Mouse (Mus musculus) intestine, embryonic 15.5 days (tissue): Measurements from ENCODE around the gene Ttc39a. TPM values are rescaled to one million over a fixed set of nuclear protein-coding genes. Genes with fewer than 3 reads are reported as not detected.

Experiments
- ATAC-seq: fragments of 200-750 bp; cut with Nextera tagmentation; 2 replicates; pipeline ENCODE4 v1.8.0; 2017; ENCODE audit warnings: moderate TSS enrichment, moderate library complexity
- H3K27ac ChIP-seq: fragments of 300-500 bp; sonication (generic); 2 replicates; pipeline ENCODE4 v1.5.1; 2015; ENCODE audit warnings: mild to moderate bottlenecking, inconsistent platforms
- H3K27me3 ChIP-seq: fragments of 300-500 bp; sonication (generic); replicated peaks from 2 replicates; pipeline ENCODE4 v1.6.1; 2015; ENCODE audit warnings: inconsistent platforms
- H3K36me3 ChIP-seq: fragments of 300-500 bp; sonication (generic); 2 replicates; pipeline ENCODE4 v1.6.1; 2015; ENCODE audit warnings: inconsistent platforms
- H3K4me1 ChIP-seq: fragments of 300-500 bp; sonication (generic); replicated peaks from 2 replicates; pipeline ENCODE4 v1.6.1; 2015; ENCODE audit warnings: inconsistent platforms
- H3K4me2 ChIP-seq: fragments of 300-500 bp; sonication (generic); replicated peaks from 2 replicates; pipeline ENCODE4 v1.6.1; 2015; ENCODE audit warnings: mild to moderate bottlenecking, inconsistent platforms
- H3K4me3 ChIP-seq: fragments of 300-500 bp; sonication (generic); replicated peaks from 2 replicates; pipeline ENCODE4 v1.5.1; 2015; ENCODE audit warnings: inconsistent platforms
- H3K9ac ChIP-seq: fragments of 300-500 bp; sonication (generic); 2 replicates; pipeline ENCODE4 v1.6.1; 2015; ENCODE audit warnings: inconsistent platforms
- H3K9me3 ChIP-seq: fragments of 300-500 bp; sonication (generic); 2 replicates; pipeline ENCODE4 v1.6.1; 2016; ENCODE audit warnings: inconsistent platforms
- WGBS: fragments of 180-500 bp; shearing (Covaris S2); methylation state at CpG from one replicate; pipeline ENCODE4 v1.1.7; 2015; 5-methylcytosine and 5-hydroxymethylcytosine counted together
- polyA plus RNA-seq: library from polyadenylated mRNA; unstranded; fragments of >200 nt; fragmentation: Nextera tagmentation; extraction: Ambion mirVana; gene quantifications from 2 replicates; pipeline ENCODE4 v1.2.1, GENCODE M21; 2015

Ttc39a gene
- polyA plus RNA-seq, 1 experiment from 2014 or later: 17.0 TPM

GRCm38 (mm10) chr4:109475078-109475477 is 68.7 kb downstream of the Ttc39a start:
- ATAC-seq: no peak
- Histone ChIP-seq H3K4me2 (peak overlapping the region; percentile 71), H3K27ac (no peak overlapping the region), H3K36me3 (no peaks in the 10 kb centered on the region), H3K4me1 (peaks cover 3% of the 10 kb centered on the region; the same call in 1 of the 2 replicates), H3K4me3 (peak overlapping the region; percentile 90; the same call in 1 of the 2 replicates), H3K9me3 (no peaks in the 10 kb centered on the region), H3K27me3 (no peaks in the 10 kb centered on the region), H3K9ac (no peak overlapping the region)
- 48% methylated on average over 2 of the region's 2 CpGs for WGBS

- Histone ChIP-seq H3K27me3 (no peaks in the 10 kb centered on the region), H3K4me1 (peaks cover 3% of the 10 kb centered on the region; the same call in 1 of the 2 replicates), H3K27ac (peak overlapping the region; percentile 93), H3K4me2 (peak overlapping the region; percentile 71), H3K9me3 (no peaks in the 10 kb centered on the region), H3K9ac (peak overlapping the region; percentile 96), H3K4me3 (peak overlapping the region; percentile 90), H3K36me3 (no peaks in the 10 kb centered on the region)
- ATAC-seq: peak; percentile 81
- under 1% methylated on average over 56 of the region's 68 CpGs for WGBS
These were observed 69.4 kb downstream of the Ttc39a start for GRCm38 (mm10) chr4:109475577-109476553.

GRCm38 (mm10) chr4:109476554-109477014 is 70.2 kb downstream of the Ttc39a start:
- H3K27me3 ChIP-seq: no peaks in the 10 kb centered on the region
- H3K4me3 ChIP-seq: peak overlapping the region; percentile 90
- peak overlapping the region; percentile 93 for H3K27ac ChIP-seq
- peak; percentile 99 for ATAC-seq
- no peaks in the 10 kb centered on the region for H3K36me3 ChIP-seq
- WGBS: under 1% methylated on average over 38 of the region's 39 CpGs
- H3K9me3 ChIP-seq: no peaks in the 10 kb centered on the region
- H3K9ac ChIP-seq: peak overlapping the region; percentile 96
- H3K4me2 ChIP-seq: peak overlapping the region; percentile 71
- peaks cover 3% of the 10 kb centered on the region; the same call in 1 of the 2 replicates for H3K4me1 ChIP-seq

- Histone ChIP-seq H3K9me3 (no peaks in the 10 kb centered on the region), H3K27me3 (no peaks in the 10 kb centered on the region), H3K4me2 (no peak overlapping the region), H3K4me3 (no peak overlapping the region), H3K27ac (no peak overlapping the region), H3K4me1 (peaks cover 3% of the 10 kb centered on the region; the same call in 1 of the 2 replicates), H3K9ac (no peak overlapping the region), H3K36me3 (no peaks in the 10 kb centered on the region)
- no peak for ATAC-seq
- WGBS: 86% methylated on average over 3 of the region's 3 CpGs
These were observed 71.0 kb downstream of the Ttc39a start for GRCm38 (mm10) chr4:109477454-109477853.

GRCm38 (mm10) chr4:109481424-109481823 is 75.0 kb downstream of the Ttc39a start:
- no peaks in the 10 kb centered on the region for H3K9me3 ChIP-seq
- H3K9ac ChIP-seq: no peak overlapping the region
- H3K4me3 ChIP-seq: no peak overlapping the region
- no peaks in the 10 kb centered on the region for H3K27me3 ChIP-seq
- 88% methylated on average over 2 of the region's 2 CpGs for WGBS
- no peak overlapping the region for H3K4me2 ChIP-seq
- H3K27ac ChIP-seq: no peak overlapping the region
- no peaks in the 10 kb centered on the region for H3K4me1 ChIP-seq
- H3K36me3 ChIP-seq: no peaks in the 10 kb centered on the region
- no peak for ATAC-seq

- ATAC-seq: no peak
- Histone ChIP-seq H3K4me2 (no peak overlapping the region), H3K9me3 (no peaks in the 10 kb centered on the region), H3K27me3 (no peaks in the 10 kb centered on the region), H3K4me3 (no peak overlapping the region), H3K4me1 (no peaks in the 10 kb centered on the region), H3K9ac (no peak overlapping the region), H3K27ac (no peak overlapping the region), H3K36me3 (no peaks in the 10 kb centered on the region)
- WGBS: 86% methylated on average over 1 of the region's 1 CpGs
These were observed 76.3 kb downstream of the Ttc39a start for GRCm38 (mm10) chr4:109482701-109483100.

- H3K4me3 ChIP-seq: no peak within 1 kb of the TSS
- H3K4me2 ChIP-seq: no peak within 1 kb of the TSS
- H3K27ac ChIP-seq: no peak within 1 kb of the TSS
- no peak within 1 kb of the TSS for H3K9ac ChIP-seq
- no peaks in the 10 kb centered on the region for H3K9me3 ChIP-seq
- ATAC-seq: no peak
- H3K36me3 ChIP-seq: no peaks in the 10 kb centered on the region
- 83% methylated on average over 3 of the region's 3 CpGs for WGBS
- H3K27me3 ChIP-seq: no peaks in the 10 kb centered on the region
- no peaks in the 10 kb centered on the region for H3K4me1 ChIP-seq
These were observed 78.2 kb downstream of the Ttc39a start, which contains the start of gene Rnf11 for GRCm38 (mm10) chr4:109484621-109485020. Gene Rnf11, minus strand, starts transcription at chr4:109484728.

- no peak for ATAC-seq
- Histone ChIP-seq H3K4me2 (no peak overlapping the region), H3K4me3 (no peak overlapping the region), H3K27me3 (no peaks in the 10 kb centered on the region), H3K27ac (no peak overlapping the region), H3K9me3 (no peaks in the 10 kb centered on the region), H3K9ac (no peak overlapping the region), H3K4me1 (no peaks in the 10 kb centered on the region), H3K36me3 (no peaks in the 10 kb centered on the region)
- 42% methylated on average over 1 of the region's 1 CpGs for WGBS
These were observed 82.4 kb downstream of the Ttc39a start for GRCm38 (mm10) chr4:109488812-109489211.

- no peak overlapping the region for H3K9ac ChIP-seq
- no peaks in the 10 kb centered on the region for H3K9me3 ChIP-seq
- no peak overlapping the region for H3K27ac ChIP-seq
- ATAC-seq: no peak
- H3K4me3 ChIP-seq: no peak overlapping the region
- no peak overlapping the region for H3K4me2 ChIP-seq
- no peaks in the 10 kb centered on the region for H3K36me3 ChIP-seq
- H3K4me1 ChIP-seq: no peaks in the 10 kb centered on the region
- H3K27me3 ChIP-seq: no peaks in the 10 kb centered on the region
These were observed 87.2 kb downstream of the Ttc39a start for GRCm38 (mm10) chr4:109493581-109493980.

Other genes starting within 250 kb of the Ttc39a start
- gene Osbpl9, start 204.4 kb upstream of the Ttc39a start, polyA plus RNA-seq: 48.7 and 56.1 TPM in 2 replicates
- gene Calr4, start 172.1 kb upstream of the Ttc39a start, polyA plus RNA-seq: 0.13 and 0.15 TPM in 2 replicates
- 30.4 and 35.1 TPM in 2 replicates for gene Eps15, start 126.4 kb upstream of the Ttc39a start, polyA plus RNA-seq
- gene Rnf11, start 78.1 kb downstream of the Ttc39a start, polyA plus RNA-seq: 30.5 and 32.0 TPM in 2 replicates
- not detected in 2 replicates for gene 4930522H14Rik, start 124.7 kb downstream of the Ttc39a start, polyA plus RNA-seq